Mouse (Mus musculus): ENCODE data around the gene Chpf. TPM values are rescaled to one million over a fixed set of nuclear protein-coding genes. Genes with fewer than 3 reads are reported as not detected.

Gene Chpf
- total RNA-seq, 1 experiment from 2014 or later: 0.10 TPM

- ATAC-seq (replicated peaks in 1 of 2; ENCODE audit: insufficient read depth in 1 of 2, low FRiP score in 2 of 2, low TSS enrichment in 1 of 2, low read depth in 1 of 2, poor library complexity in 2 of 2, severe bottlenecking in 2 of 2): no peak
Observed at GRCm38 (mm10) chr1:75503651-75503980, 24.5 kb upstream of the Chpf start.

GRCm38 (mm10) chr1:75502945-75503650 lies 24.0 kb upstream of the Chpf start:
- ATAC-seq (replicated peaks in 1 of 2; ENCODE audit: insufficient read depth in 1 of 2, low FRiP score in 2 of 2, low TSS enrichment in 1 of 2, low read depth in 1 of 2, poor library complexity in 2 of 2, severe bottlenecking in 2 of 2): no peak

GRCm38 (mm10) chr1:75501905-75502304 lies 22.8 kb upstream of the Chpf start:
- ATAC-seq (replicated peaks in 1 of 2; ENCODE audit: insufficient read depth in 1 of 2, low FRiP score in 2 of 2, low TSS enrichment in 1 of 2, low read depth in 1 of 2, poor library complexity in 2 of 2, severe bottlenecking in 2 of 2): no peak

- no peak for ATAC-seq (replicated peaks in 1 of 2; ENCODE audit: insufficient read depth in 1 of 2, low FRiP score in 2 of 2, low TSS enrichment in 1 of 2, low read depth in 1 of 2, poor library complexity in 2 of 2, severe bottlenecking in 2 of 2)
Observed at GRCm38 (mm10) chr1:75499441-75499840, 20.3 kb upstream of the Chpf start.

- ATAC-seq (replicated peaks in 1 of 2; ENCODE audit: insufficient read depth in 1 of 2, low FRiP score in 2 of 2, low TSS enrichment in 1 of 2, low read depth in 1 of 2, poor library complexity in 2 of 2, severe bottlenecking in 2 of 2): no peak
Observed at GRCm38 (mm10) chr1:75498897-75499296, 19.8 kb upstream of the Chpf start.

- ATAC-seq (replicated peaks in 1 of 2; ENCODE audit: insufficient read depth in 1 of 2, low FRiP score in 2 of 2, low TSS enrichment in 1 of 2, low read depth in 1 of 2, poor library complexity in 2 of 2, severe bottlenecking in 2 of 2): peak; percentile 44 to 53; a peak in 1 of 4 replicates
Observed at GRCm38 (mm10) chr1:75494878-75495548, 15.9 kb upstream of the Chpf start.

- no peak for ATAC-seq (replicated peaks in 1 of 2; ENCODE audit: insufficient read depth in 1 of 2, low FRiP score in 2 of 2, low TSS enrichment in 1 of 2, low read depth in 1 of 2, poor library complexity in 2 of 2, severe bottlenecking in 2 of 2)
Observed at GRCm38 (mm10) chr1:75492579-75493170, 13.6 kb upstream of the Chpf start.

GRCm38 (mm10) chr1:75490785-75491551 lies 11.9 kb upstream of the Chpf start:
- ATAC-seq (replicated peaks in 1 of 2; ENCODE audit: insufficient read depth in 1 of 2, low FRiP score in 2 of 2, low TSS enrichment in 1 of 2, low read depth in 1 of 2, poor library complexity in 2 of 2, severe bottlenecking in 2 of 2): no peak

- ATAC-seq (replicated peaks in 1 of 2; ENCODE audit: insufficient read depth in 1 of 2, low FRiP score in 2 of 2, low TSS enrichment in 1 of 2, low read depth in 1 of 2, poor library complexity in 2 of 2, severe bottlenecking in 2 of 2): peak; percentile 44
Observed at GRCm38 (mm10) chr1:75487405-75488161, 8.5 kb upstream of the Chpf start.

GRCm38 (mm10) chr1:75487040-75487404 lies 7.9 kb upstream of the Chpf start:
- ATAC-seq (replicated peaks in 1 of 2; ENCODE audit: insufficient read depth in 1 of 2, low FRiP score in 2 of 2, low TSS enrichment in 1 of 2, low read depth in 1 of 2, poor library complexity in 2 of 2, severe bottlenecking in 2 of 2): no peak

GRCm38 (mm10) chr1:75486561-75486960 lies 7.5 kb upstream of the Chpf start:
- peak in 1 of 2 experiments; percentile 22; a peak in 1 of 4 replicates for ATAC-seq (replicated peaks in 1 of 2; ENCODE audit: insufficient read depth in 1 of 2, low FRiP score in 2 of 2, low TSS enrichment in 1 of 2, low read depth in 1 of 2, poor library complexity in 2 of 2, severe bottlenecking in 2 of 2)

- ATAC-seq (replicated peaks in 1 of 2; ENCODE audit: insufficient read depth in 1 of 2, low FRiP score in 2 of 2, low TSS enrichment in 1 of 2, low read depth in 1 of 2, poor library complexity in 2 of 2, severe bottlenecking in 2 of 2): no peak
Observed at GRCm38 (mm10) chr1:75480735-75481134, 1.6 kb upstream of the Chpf start.

GRCm38 (mm10) chr1:75480036-75480435 lies 929 bp upstream of the Chpf start:
- no peak for ATAC-seq (replicated peaks in 1 of 2; ENCODE audit: insufficient read depth in 1 of 2, low FRiP score in 2 of 2, low TSS enrichment in 1 of 2, low read depth in 1 of 2, poor library complexity in 2 of 2, severe bottlenecking in 2 of 2)

GRCm38 (mm10) chr1:75479635-75479989 lies 505 bp upstream of the Chpf start:
- ATAC-seq (replicated peaks in 1 of 2; ENCODE audit: insufficient read depth in 1 of 2, low FRiP score in 2 of 2, low TSS enrichment in 1 of 2, low read depth in 1 of 2, poor library complexity in 2 of 2, severe bottlenecking in 2 of 2): no peak

- no peak for ATAC-seq (replicated peaks in 1 of 2; ENCODE audit: insufficient read depth in 1 of 2, low FRiP score in 2 of 2, low TSS enrichment in 1 of 2, low read depth in 1 of 2, poor library complexity in 2 of 2, severe bottlenecking in 2 of 2)
Observed at GRCm38 (mm10) chr1:75478497-75478896, 610 bp downstream of the Chpf start.

- ATAC-seq (replicated peaks in 1 of 2; ENCODE audit: insufficient read depth in 1 of 2, low FRiP score in 2 of 2, low TSS enrichment in 1 of 2, low read depth in 1 of 2, poor library complexity in 2 of 2, severe bottlenecking in 2 of 2): no peak
Observed at GRCm38 (mm10) chr1:75477966-75478290, 1.2 kb downstream of the Chpf start.

- ATAC-seq (replicated peaks in 1 of 2; ENCODE audit: insufficient read depth in 1 of 2, low FRiP score in 2 of 2, low TSS enrichment in 1 of 2, low read depth in 1 of 2, poor library complexity in 2 of 2, severe bottlenecking in 2 of 2): peak; percentile 50 to 54; a peak in 3 of 4 replicates
Observed at GRCm38 (mm10) chr1:75477264-75477965, 1.7 kb downstream of the Chpf start.
